Mouse (Mus musculus) cerebellum, adult 2 months (tissue): ENCODE measurements at regions not wholly inside any gene's neighbourhood (a gene's known extent, or its start where the extent isn't known, plus 50 kb on each side); places are given as distances from the start of the nearest gene placed in this dataset.

Source experiments
- DNase-seq, 2 experiments: peaks; one replicate each; pipeline ENCODE4 v3.0.0; 2021
- H3K27ac ChIP-seq: fragments of 200-500 bp; 2 replicates; pipeline ENCODE4 v1.5.1; 2012; ENCODE audit warnings: low read length, control low read depth, inconsistent platforms; ENCODE audit not compliant: insufficient read depth
- H3K27me3 ChIP-seq: fragments of 200-500 bp; 2 replicates; pipeline ENCODE4 v1.6.1; 2012; ENCODE audit warnings: inconsistent platforms, mild to moderate bottlenecking, low read length, moderate library complexity; ENCODE audit not compliant: control insufficient read depth, insufficient read depth
- H3K4me1 ChIP-seq: fragments of 200-500 bp; 2 replicates; pipeline ENCODE4 v1.6.1; 2011; ENCODE audit warnings: low read length; ENCODE audit not compliant: control insufficient read depth, insufficient read depth
- H3K4me3 ChIP-seq: fragments of 200-500 bp; replicated peaks from 2 replicates; pipeline ENCODE3; 2011; ENCODE audit warnings: mild to moderate bottlenecking, low read depth, low read length, control low read depth; ENCODE audit not compliant: insufficient read depth
- CTCF ChIP-seq: fragments of 200-500 bp; IDR thresholded peaks from 2 replicates; pipeline ENCODE4 v1.5.1; 2011; ENCODE audit warnings: low read depth, mild to moderate bottlenecking, control low read depth, low read length, moderate library complexity, borderline replicate concordance; ENCODE audit not compliant: insufficient read depth
- POLR2A ChIP-seq: fragments of 200-500 bp; IDR thresholded peaks from 2 replicates; pipeline ENCODE4 v1.6.1; 2011; ENCODE audit warnings: low read length, control low read depth, borderline replicate concordance; ENCODE audit not compliant: insufficient read depth
- WGBS: fragments of 180-500 bp; shearing (Covaris S2); methylation state at CpG from one replicate; pipeline ENCODE4 v1.1.7; 2018; 5-methylcytosine and 5-hydroxymethylcytosine counted together

- 60% methylated on average over 8 of the region's 8 CpGs for WGBS
- TF ChIP-seq POLR2A (no peak), CTCF (no peak)
- H3K27ac ChIP-seq, result no peak overlapping the region
- DNase-seq, result no peak
- H3K4me3 ChIP-seq, result no peak overlapping the region
- no peaks in the 10 kb centered on the region; the same call in 1 of the 2 replicates for H3K4me1 ChIP-seq
- H3K27me3 ChIP-seq, result no peaks in the 10 kb centered on the region; the same call in 1 of the 2 replicates
Observed at GRCm38 (mm10) chr13:97418681-97419080, 177.8 kb downstream of the Enc1 start.

- no peak for DNase-seq
- TF ChIP-seq CTCF, result no peak
- TF ChIP-seq POLR2A, result no peak
- 91% methylated on average over 6 of the region's 6 CpGs for WGBS
Observed at GRCm38 (mm10) chr13:97418081-97418480, 177.2 kb downstream of the Enc1 start.

GRCm38 (mm10) chr13:97415927-97416709 lies 175.2 kb downstream of the Enc1 start:
- Histone ChIP-seq H3K27me3 (no peaks in the 10 kb centered on the region; the same call in 1 of the 2 replicates), H3K27ac (no peak overlapping the region), H3K4me3 (no peak overlapping the region), H3K4me1 (no peaks in the 10 kb centered on the region)
- DNase-seq, result no peak
- WGBS, result 42% methylated on average over 10 of the region's 10 CpGs
- TF ChIP-seq POLR2A, result no peak
- no peak for TF ChIP-seq CTCF

More at GRCm38 (mm10) chr13:97418081-97418480, 177.2 kb downstream of the Enc1 start:
- no peaks in the 10 kb centered on the region; the same call in 1 of the 2 replicates for H3K4me1 ChIP-seq
- H3K27me3 ChIP-seq, result no peaks in the 10 kb centered on the region; the same call in 1 of the 2 replicates
- H3K4me3 ChIP-seq, result no peak overlapping the region
- no peak overlapping the region for H3K27ac ChIP-seq

- TF ChIP-seq POLR2A, result no peak
- TF ChIP-seq CTCF, result no peak
- 7% methylated on average over 2 of the region's 2 CpGs for WGBS
- Histone ChIP-seq H3K4me3 (no peak overlapping the region), H3K27ac (no peak overlapping the region), H3K4me1 (no peaks in the 10 kb centered on the region), H3K27me3 (no peaks in the 10 kb centered on the region; the same call in 1 of the 2 replicates)
- no peak for DNase-seq
Observed at GRCm38 (mm10) chr13:97415381-97415780, 174.5 kb downstream of the Enc1 start.

GRCm38 (mm10) chr13:97412151-97412550 lies 171.2 kb downstream of the Enc1 start:
- no peak overlapping the region for H3K4me3 ChIP-seq
- peak in 1 of 2 experiments; percentile 20 for DNase-seq
- TF ChIP-seq POLR2A (no peak), CTCF (no peak)
- peaks cover 4% of the 10 kb centered on the region; the same call in 1 of the 2 replicates for H3K27me3 ChIP-seq
- 50% methylated on average over 4 of the region's 4 CpGs for WGBS
- no peak overlapping the region for H3K27ac ChIP-seq
- H3K4me1 ChIP-seq, result no peaks in the 10 kb centered on the region

GRCm38 (mm10) chr13:97410550-97411201 lies 169.8 kb downstream of the Enc1 start:
- Histone ChIP-seq H3K27me3 (peaks cover 4% of the 10 kb centered on the region; the same call in 1 of the 2 replicates), H3K4me3 (no peak overlapping the region), H3K4me1 (no peaks in the 10 kb centered on the region), H3K27ac (no peak overlapping the region)
- DNase-seq, result no peak
- no peak for TF ChIP-seq CTCF
- TF ChIP-seq POLR2A, result no peak
- 81% methylated on average over 9 of the region's 9 CpGs for WGBS

- no peak for DNase-seq
- TF ChIP-seq CTCF, result no peak
- no peak for TF ChIP-seq POLR2A
- WGBS, result 51% methylated on average over 6 of the region's 6 CpGs
- H3K27ac ChIP-seq, result no peak overlapping the region
- peaks cover 4% of the 10 kb centered on the region; the same call in 1 of the 2 replicates for H3K27me3 ChIP-seq
- no peak overlapping the region for H3K4me3 ChIP-seq
- no peaks in the 10 kb centered on the region for H3K4me1 ChIP-seq
Observed at GRCm38 (mm10) chr13:97409891-97410525, 169.1 kb downstream of the Enc1 start.

- no peak for TF ChIP-seq CTCF
- no peak for TF ChIP-seq POLR2A
- WGBS, result 34% methylated on average over 8 of the region's 8 CpGs
- no peak for DNase-seq
- H3K4me1 ChIP-seq, result no peaks in the 10 kb centered on the region
- H3K27me3 ChIP-seq, result peaks cover 4% of the 10 kb centered on the region; the same call in 1 of the 2 replicates
- H3K27ac ChIP-seq, result no peak overlapping the region
- no peak overlapping the region for H3K4me3 ChIP-seq
Observed at GRCm38 (mm10) chr13:97409291-97409780, 168.4 kb downstream of the Enc1 start.
